Mouse (Mus musculus): ENCODE measurements around the gene Rab6b.

- no peak for TF ChIP-seq CHD2 (IDR thresholded peaks at IDR 0.05; ENCODE audit: low read depth, low read length)
- TF ChIP-seq HCFC1 (IDR thresholded peaks at IDR 0.05; ENCODE audit: borderline replicate concordance, insufficient read depth, low read length), result no peak
Measured at GRCm38 (mm10) chr9:103205786-103206185, 94.2 kb downstream of the Rab6b start.

Measured in ES-E14 (cell line).